Comparison of ENCODE assay signal across 8 mouse cellular contexts in the genomic region with DNA sequence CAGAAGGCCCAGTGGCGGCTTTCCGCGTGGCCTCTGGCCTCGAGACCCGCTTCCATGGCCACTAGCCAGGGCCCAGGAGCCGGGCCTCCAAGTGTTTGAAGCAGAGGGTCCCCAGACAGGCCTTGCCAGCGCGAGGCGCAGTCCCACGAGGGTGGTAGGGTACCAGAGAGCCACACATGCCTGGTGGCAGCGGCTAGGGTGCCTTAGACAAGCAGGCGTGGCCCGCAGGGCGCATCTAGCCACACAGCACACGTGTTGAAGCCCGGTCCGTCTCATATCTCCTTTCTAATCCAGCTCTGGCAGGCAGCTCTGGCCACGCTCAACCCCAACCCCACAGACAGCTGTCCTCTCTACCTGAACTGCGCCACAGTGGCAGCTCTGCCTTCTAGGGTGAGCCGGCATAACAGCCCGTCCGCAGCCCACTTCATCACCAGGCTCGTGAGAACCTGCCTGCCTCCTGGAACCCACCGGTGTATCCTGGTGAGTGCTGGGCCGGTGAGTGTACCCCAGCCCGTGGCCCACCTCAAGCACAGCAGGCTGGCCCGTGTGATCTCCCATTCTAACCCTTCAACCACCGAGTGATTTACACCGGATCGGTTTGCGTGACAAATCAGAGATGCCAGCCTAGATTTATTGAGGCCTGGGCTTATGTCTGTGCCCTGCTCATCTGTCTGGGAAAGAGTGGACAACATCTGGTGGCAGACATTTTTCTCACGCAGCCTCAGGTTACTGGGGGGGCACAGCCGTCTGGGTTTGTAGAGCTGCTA. TPM values are rescaled to one million over a fixed set of nuclear protein-coding genes. Genes with fewer than 3 reads are reported as not detected.
DNase-seq lines count a peak whose midpoint lies in the region; ATAC-seq and TF ChIP-seq lines count a peak whose summit lies in the region.

No protein-coding gene starts in this region.

- peaks cover 26% of the 10 kb centered on the region for H3K36me3 ChIP-seq in embryonic facial prominence, embryonic 10.5 days (replicated peaks)
- H3K36me3 ChIP-seq in heart, embryonic 14.5 days (ENCODE audit: control insufficient read depth, insufficient read depth, low read length) = peaks cover 16% of the 10 kb centered on the region
- H3K36me3 ChIP-seq in limb, embryonic 14.5 days (ENCODE audit: control insufficient read depth, insufficient read depth, low read length) = peaks cover 26% of the 10 kb centered on the region
- peaks cover 8% of the 10 kb centered on the region; the same call in 1 of the 2 replicates for H3K36me3 ChIP-seq in midbrain, embryonic 13.5 days
- no peaks in the 10 kb centered on the region for H3K36me3 ChIP-seq in thymus, adult 2 months (ENCODE audit: control insufficient read depth, insufficient read depth, low read length)

- peak overlapping the region; percentile 92 for H3K4me2 ChIP-seq in heart, embryonic 14.5 days (ENCODE audit: low read length)
- peak overlapping the region; percentile 91 for H3K4me2 ChIP-seq in limb, embryonic 14.5 days (replicated peaks; ENCODE audit: low read depth, low read length, severe bottlenecking)
- H3K4me2 ChIP-seq in midbrain, embryonic 13.5 days (replicated peaks) = peak overlapping the region; percentile 74

- H3K9me3 ChIP-seq in embryonic facial prominence, embryonic 10.5 days = no peaks in the 10 kb centered on the region
- H3K9me3 ChIP-seq in heart, embryonic 14.5 days (ENCODE audit: control insufficient read depth, low read length) = no peaks in the 10 kb centered on the region
- H3K9me3 ChIP-seq in limb, embryonic 14.5 days (ENCODE audit: control insufficient read depth, low read length) = no peaks in the 10 kb centered on the region
- H3K9me3 ChIP-seq in midbrain, embryonic 13.5 days = no peaks in the 10 kb centered on the region

- no peaks in the 10 kb centered on the region for H3K27me3 ChIP-seq in embryonic facial prominence, embryonic 10.5 days (replicated peaks; ENCODE audit: low read depth, poor library complexity, severe bottlenecking)
- no peaks in the 10 kb centered on the region for H3K27me3 ChIP-seq in heart, embryonic 14.5 days (ENCODE audit: control insufficient read depth, insufficient read depth, low read length)
- H3K27me3 ChIP-seq in limb, embryonic 14.5 days (ENCODE audit: control insufficient read depth, insufficient read depth, low read length) = no peaks in the 10 kb centered on the region
- no peaks in the 10 kb centered on the region for H3K27me3 ChIP-seq in midbrain, embryonic 13.5 days
- H3K27me3 ChIP-seq in thymus, adult 2 months (ENCODE audit: control insufficient read depth, insufficient read depth, low read length) = no peaks in the 10 kb centered on the region

- TF ChIP-seq POLR2A in limb, embryonic 14.5 days (IDR thresholded peaks at IDR 0.05; ENCODE audit: borderline replicate concordance, extremely low read depth, insufficient read depth, insufficient read length) = no peak
- no peak for TF ChIP-seq POLR2A in thymus, adult 2 months (IDR thresholded peaks at IDR 0.05; ENCODE audit: control insufficient read depth, extremely low read depth, insufficient read depth, low read length, poor library complexity)

- peak overlapping the region; percentile 95 for H3K27ac ChIP-seq in embryonic facial prominence, embryonic 10.5 days (replicated peaks)
- H3K27ac ChIP-seq in heart, embryonic 14.5 days (replicated peaks in 1 of 2; ENCODE audit: control insufficient read depth in 1 of 2, insufficient read depth in 1 of 2, low read depth in 2 of 2, low read length in 2 of 2) = peak overlapping the region; percentile 13 to 71; a peak in 3 of 4 replicates
- peak overlapping the region; percentile 74 for H3K27ac ChIP-seq in limb, embryonic 14.5 days (replicated peaks; ENCODE audit: low read depth, low read length)
- peak overlapping the region; percentile 27; the same call in 1 of the 2 replicates for H3K27ac ChIP-seq in midbrain, embryonic 13.5 days
- H3K27ac ChIP-seq in thymus, adult 2 months (ENCODE audit: control insufficient read depth, insufficient read depth, low read length) = no peak overlapping the region

- H3K4me1 ChIP-seq in embryonic facial prominence, embryonic 10.5 days = peaks cover 34% of the 10 kb centered on the region
- H3K4me1 ChIP-seq in heart, embryonic 14.5 days (ENCODE audit: control insufficient read depth in 2 of 2, insufficient read depth in 2 of 2, low read length in 2 of 2) = peaks cover 14 to 15% of the 10 kb centered on the region in 2 experiments; a peak in 3 of 4 replicates
- peaks cover 17% of the 10 kb centered on the region for H3K4me1 ChIP-seq in limb, embryonic 14.5 days (ENCODE audit: control insufficient read depth, insufficient read depth, low read length)
- H3K4me1 ChIP-seq in midbrain, embryonic 13.5 days (replicated peaks) = peaks cover 11% of the 10 kb centered on the region
- H3K4me1 ChIP-seq in thymus, adult 2 months (replicated peaks; ENCODE audit: control insufficient read depth, insufficient read depth, low read length) = peaks cover 16% of the 10 kb centered on the region

- H3K9ac ChIP-seq in heart, embryonic 14.5 days (ENCODE audit: low read length) = peak overlapping the region; percentile 91
- H3K9ac ChIP-seq in limb, embryonic 14.5 days (ENCODE audit: low read depth, low read length, severe bottlenecking) = peak overlapping the region; percentile 94
- peak overlapping the region; percentile 80 for H3K9ac ChIP-seq in midbrain, embryonic 13.5 days (replicated peaks)

- DNase-seq in spleen, adult 12 weeks (ENCODE audit: low spot score) = peak; percentile 39
- DNase-seq in spleen, adult 18-20 months = no peak
- no peak for DNase-seq in embryonic facial prominence, embryonic 10.5 days (ENCODE audit: low spot score)
- peak; percentile 23 for DNase-seq in limb, embryonic 14.5 days (ENCODE audit: low spot score)
- DNase-seq in thymus, adult 2 months = peak; percentile 50
- DNase-seq in layer of hippocampus, adult 11-12 months (ENCODE audit: low spot score) = no peak

- ATAC-seq in heart, embryonic 14.5 days (ENCODE audit: insufficient number of reproducible peaks, insufficient read depth, low FRiP score, low read depth) = peak; percentile 4; the same call in 1 of the 2 replicates
- peak; percentile 38 for ATAC-seq in limb, embryonic 14.5 days (ENCODE audit: low FRiP score, low read depth)
- ATAC-seq in midbrain, embryonic 13.5 days = peak; percentile 18; the same call in 1 of the 2 replicates

- H3K4me3 ChIP-seq in embryonic facial prominence, embryonic 10.5 days = peak overlapping the region; percentile 72
- peak overlapping the region; percentile 67 to 72 for H3K4me3 ChIP-seq in heart, embryonic 14.5 days (ENCODE audit: control insufficient read depth in 1 of 2, insufficient read depth in 1 of 2, low read depth in 1 of 2, low read length in 2 of 2)
- H3K4me3 ChIP-seq in limb, embryonic 14.5 days (replicated peaks; ENCODE audit: low read length) = peak overlapping the region; percentile 54
- peak overlapping the region; percentile 48 for H3K4me3 ChIP-seq in midbrain, embryonic 13.5 days (replicated peaks)
- H3K4me3 ChIP-seq in thymus, adult 2 months (ENCODE audit: control insufficient read depth, insufficient read depth, low read length) = peak overlapping the region; percentile 76

- WGBS in embryonic facial prominence, embryonic 10.5 days = 53% methylated on average over 33 of the region's 33 CpGs
- WGBS in heart, embryonic 14.5 days = 47% methylated on average over 33 of the region's 33 CpGs
- 43% methylated on average over 32 of the region's 33 CpGs for WGBS in limb, embryonic 14.5 days
- WGBS in midbrain, embryonic 13.5 days = 54% methylated on average over 33 of the region's 33 CpGs
- WGBS in thymus, adult 2 months = 25% methylated on average over 33 of the region's 33 CpGs

- 0 out of 2 replicates have a peak, but pooled peaks have one; percentile 22 for TF ChIP-seq CTCF in thymus, adult 2 months (IDR thresholded peaks at IDR 0.05; ENCODE audit: borderline replicate concordance, control insufficient read depth, extremely low read depth, insufficient read depth, low read length, poor library complexity)

RNA-seq across cellular contexts. Expression of gene Npepl1, which starts 0.8 kb away (rescaled TPM):
- polyA plus RNA-seq in embryonic facial prominence, embryonic 10.5 days (2016; fragmentation: Nextera tagmentation; extraction: Ambion mirVana) = 38.4 and 40.5 TPM in 2 replicates
- 44.3 and 44.5 TPM in 2 replicates for polyA plus RNA-seq in heart, embryonic 14.5 days (2014; fragmentation: Nextera tagmentation; extraction: Ambion mirVana)
- 136 and 177 TPM in 2 replicates for polyA plus RNA-seq in limb, embryonic 14.5 days (2012; rRNA removed)
- 72.4 and 76.9 TPM in 2 replicates for polyA plus RNA-seq in limb, embryonic 14.5 days (2014; fragmentation: Nextera tagmentation; extraction: Ambion mirVana)
- 18.5 and 20.4 TPM in 2 replicates for polyA plus RNA-seq in midbrain, embryonic 13.5 days (2015; fragmentation: Nextera tagmentation; extraction: Ambion mirVana)
- polyA plus RNA-seq in thymus, adult 2 months (2012; rRNA removed) = 136 and 146 TPM in 2 replicates

RNA-seq across cellular contexts. Expression of gene Stx16, which starts 34.9 kb away (rescaled TPM):
- polyA plus RNA-seq in embryonic facial prominence, embryonic 10.5 days (2016; fragmentation: Nextera tagmentation; extraction: Ambion mirVana) = 10.6 and 11.2 TPM in 2 replicates
- 6.9 and 7.9 TPM in 2 replicates for polyA plus RNA-seq in heart, embryonic 14.5 days (2014; fragmentation: Nextera tagmentation; extraction: Ambion mirVana)
- 67.7 and 67.8 TPM in 2 replicates for polyA plus RNA-seq in limb, embryonic 14.5 days (2012; rRNA removed)
- 10.9 and 11.3 TPM in 2 replicates for polyA plus RNA-seq in limb, embryonic 14.5 days (2014; fragmentation: Nextera tagmentation; extraction: Ambion mirVana)
- 13.4 and 15.0 TPM in 2 replicates for polyA plus RNA-seq in midbrain, embryonic 13.5 days (2015; fragmentation: Nextera tagmentation; extraction: Ambion mirVana)
- polyA plus RNA-seq in thymus, adult 2 months (2012; rRNA removed) = 70.4 and 77.5 TPM in 2 replicates

Comparison
In these comparisons a context has a peak if more than half of its experiments do, and no peak if none do; other contexts are left out.
1. DNase-seq: peak in spleen, adult 12 weeks (single experiment), limb, embryonic 14.5 days (single experiment) and thymus, adult 2 months (single experiment); none in spleen, adult 18-20 months (0 of 2), embryonic facial prominence, embryonic 10.5 days (single experiment) and layer of hippocampus, adult 11-12 months (single experiment).
2. Peak in every context shown above with its lines, with median percentiles within 50 percentile points of each other: H3K4me3 ChIP-seq, ATAC-seq, H3K4me2 ChIP-seq and H3K9ac ChIP-seq.